Mouse (Mus musculus) central nervous system, embryonic 18 days (tissue): ENCODE measurements around the gene Fads2. TPM values are rescaled to one million over a fixed set of nuclear protein-coding genes. Genes with fewer than 3 reads are reported as not detected.

ENCODE experiments used
- polyA plus RNA-seq: library from polyadenylated mRNA; depleted of rRNA; stranded (reverse); fragments of >200 nt; gene quantifications from 2 replicates; pipeline ENCODE4 v1.2.3, GENCODE M21; 2012; rRNA removed

The Fads2 gene
- 229 and 237 TPM in 2 replicates for polyA plus RNA-seq

DNA sequence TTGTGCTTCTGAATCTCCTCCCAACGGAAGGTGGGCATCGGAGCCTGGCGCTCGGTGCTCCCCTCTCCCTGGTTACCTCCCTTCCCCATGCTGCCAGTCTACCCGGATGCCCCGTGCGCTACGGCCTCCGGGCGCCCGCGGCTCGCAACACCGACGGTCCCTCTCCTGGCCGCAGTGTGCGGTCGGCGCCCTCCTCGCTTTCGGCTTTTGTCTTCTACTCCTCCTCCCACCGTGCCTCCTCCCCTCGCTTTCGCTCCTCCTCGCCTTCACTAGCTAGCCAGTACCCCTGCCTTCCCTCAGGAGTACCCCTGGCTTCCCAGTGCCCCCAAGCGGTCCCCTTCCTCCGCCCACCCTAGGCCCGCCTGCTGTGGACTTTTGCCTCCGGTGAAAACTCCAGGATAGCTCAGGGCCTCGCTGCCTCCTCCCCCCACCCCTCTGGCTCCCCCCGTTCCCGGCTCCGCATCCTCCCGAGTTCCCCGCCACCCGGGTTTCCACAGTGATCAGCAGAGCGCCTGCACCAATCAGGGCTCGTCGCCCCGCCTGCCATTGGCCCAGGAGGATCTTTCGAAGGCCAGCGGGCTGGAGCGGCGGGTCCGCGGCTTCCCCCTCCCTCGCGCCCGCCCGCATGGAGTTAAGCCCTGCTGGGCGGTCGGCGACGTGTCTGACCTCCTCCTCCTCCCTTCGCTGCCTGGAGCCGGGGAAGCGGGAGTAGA, at the start of gene Fads2:
Gene Fads2 (minus strand): TSS at position 406 of the 713 bp plus-strand sequence.

GRCm38 (mm10) chr19:10041388-10042148, 60.0 kb downstream of the Fads2 start, which contains the start of gene Fads3:
Fads3 (plus strand) TSS chr19:10041569.

Other genes with a start within 250 kb of the Fads2 start
- 14.1 and 15.8 TPM in 2 replicates for gene Incenp, start 202.2 kb downstream of the Fads2 start, polyA plus RNA-seq
- gene Fth1, start 121.1 kb downstream of the Fads2 start, polyA plus RNA-seq: 993 and 1,137 TPM in 2 replicates
- 1.7 and 1.9 TPM in 2 replicates for gene Best1, start 100.1 kb downstream of the Fads2 start, polyA plus RNA-seq
- gene Rab3il1, start 100.1 kb downstream of the Fads2 start, polyA plus RNA-seq: 15.5 and 16.5 TPM in 2 replicates
- 79.2 and 84.4 TPM in 2 replicates for gene Fads3, start 60.2 kb downstream of the Fads2 start, polyA plus RNA-seq
- 125 and 128 TPM in 2 replicates for gene Fads1, start 81.1 kb upstream of the Fads2 start, polyA plus RNA-seq
- gene Tmem258, start 102.3 kb upstream of the Fads2 start, polyA plus RNA-seq: 120 and 122 TPM in 2 replicates
- gene Fen1, start 102.4 kb upstream of the Fads2 start, polyA plus RNA-seq: 16.7 and 17.6 TPM in 2 replicates
- gene Myrf, start 139.0 kb upstream of the Fads2 start, polyA plus RNA-seq: 0.92 and 1.1 TPM in 2 replicates
- gene Dagla, start 203.1 kb upstream of the Fads2 start, polyA plus RNA-seq: 26.3 and 28.0 TPM in 2 replicates